Mouse (Mus musculus): Measurements from ENCODE around the gene Tymp. TPM values are rescaled to one million over a fixed set of nuclear protein-coding genes. Genes with fewer than 3 reads are reported as not detected.

Tymp gene
- polyA plus RNA-seq, 1 experiment: not detected

DNA sequence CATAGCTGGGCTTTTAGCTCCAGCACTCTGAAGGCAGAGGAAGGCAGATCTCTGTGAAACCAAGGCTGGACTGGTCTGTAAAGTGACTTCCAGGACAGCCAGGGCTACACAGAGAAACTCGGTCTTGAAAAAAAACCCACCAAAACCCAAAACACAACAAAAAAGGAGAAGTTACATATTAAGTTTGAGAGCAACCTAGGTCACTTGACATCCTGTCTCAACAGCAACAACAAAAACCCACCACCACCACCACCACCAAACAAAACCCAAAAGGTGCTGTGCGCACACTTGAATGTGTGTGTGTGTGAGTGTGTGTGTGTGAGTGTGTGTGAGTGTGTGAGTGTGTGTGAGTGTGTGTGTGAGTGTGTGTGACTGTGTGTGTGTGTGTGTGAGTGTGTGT, 37.1 kb downstream of the Tymp start:
- no peaks in the 10 kb centered on the region for H3K27me3 ChIP-seq (ENCODE audit: control insufficient read depth, insufficient read depth, low read length, poor library complexity, severe bottlenecking)
- no peaks in the 10 kb centered on the region for H3K4me1 ChIP-seq (ENCODE audit: control insufficient read depth, insufficient read depth, low read length)
- TF ChIP-seq EP300 (IDR thresholded peaks at IDR 0.05; ENCODE audit: insufficient read depth, low read depth, low read length) (no peak), CTCF (IDR thresholded peaks at IDR 0.05; ENCODE audit: low read depth, low read length) (no peak), POLR2A (IDR thresholded peaks at IDR 0.05; ENCODE audit: insufficient read depth, low read length) (no peak)
- H3K9ac ChIP-seq (ENCODE audit: low read depth, poor library complexity, severe bottlenecking): no peak overlapping the region
- no peak overlapping the region for H3K27ac ChIP-seq (ENCODE audit: insufficient read depth, low read length)
- no peaks in the 10 kb centered on the region for H3K9me3 ChIP-seq (replicated peaks; ENCODE audit: control insufficient read depth, insufficient read depth, low read length, poor library complexity, severe bottlenecking)
- H3K4me3 ChIP-seq (ENCODE audit: low read depth, low read length): no peak overlapping the region
- H3K36me3 ChIP-seq (ENCODE audit: control insufficient read depth, insufficient read depth, low read length, poor library complexity, severe bottlenecking): no peaks in the 10 kb centered on the region

DNA sequence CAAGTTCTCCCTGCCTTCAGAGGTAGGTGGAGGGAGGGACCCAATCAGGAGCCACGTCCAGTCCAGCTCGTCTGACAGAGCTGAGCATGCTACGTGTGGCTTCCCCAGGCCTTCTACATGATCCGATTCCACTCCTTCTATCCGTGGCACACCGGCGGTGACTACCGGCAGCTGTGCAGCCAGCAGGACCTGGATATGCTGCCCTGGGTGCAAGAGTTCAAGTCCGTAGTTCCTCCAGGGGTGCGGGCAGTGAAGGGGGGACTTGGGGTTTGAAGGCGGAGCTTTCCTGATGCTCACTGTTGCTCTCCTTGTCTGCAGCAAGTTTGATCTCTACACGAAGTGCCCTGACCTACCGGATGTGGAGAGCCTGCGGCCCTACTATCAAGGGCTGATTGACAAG, 40.4 kb downstream of the Tymp start:
- H3K9ac ChIP-seq (ENCODE audit: low read depth, poor library complexity, severe bottlenecking): no peak overlapping the region

DNA sequence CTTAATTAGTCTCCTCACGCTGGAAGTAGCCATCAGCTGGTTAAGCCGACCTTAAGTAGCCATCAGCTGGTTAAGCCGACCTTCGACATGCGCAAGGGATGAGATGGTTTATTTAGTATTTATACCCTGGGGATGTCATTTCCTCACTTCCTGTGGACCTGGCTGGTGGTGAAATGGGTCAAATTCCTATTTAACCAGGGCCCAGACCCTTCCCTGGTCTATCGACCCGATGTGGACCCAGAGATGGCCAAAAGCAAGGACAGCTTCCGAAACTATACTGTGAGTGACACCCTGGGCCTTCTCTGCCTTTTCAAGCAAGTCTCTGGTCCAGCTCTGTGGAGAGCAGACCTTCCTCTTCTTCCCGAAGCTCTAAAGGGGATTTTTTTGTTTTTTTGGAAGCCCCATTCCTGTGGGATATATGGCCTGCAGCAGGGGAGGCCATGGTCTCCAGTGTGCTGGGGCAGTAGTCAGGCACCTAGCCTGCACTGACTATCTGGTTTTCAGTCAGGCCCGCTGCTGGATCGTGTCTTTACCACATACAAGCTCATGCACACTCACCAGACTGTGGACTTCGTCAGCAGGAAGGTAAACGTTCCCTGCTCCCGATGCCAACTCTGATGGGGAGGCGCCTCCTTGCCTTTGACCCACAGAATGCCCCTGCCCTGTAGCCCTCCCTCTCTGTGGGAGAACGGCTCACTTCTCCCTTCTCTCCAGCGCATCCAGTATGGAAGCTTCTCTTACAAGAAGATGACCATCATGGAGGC, 41.9 kb downstream of the Tymp start:
- no peaks in the 10 kb centered on the region for H3K9me3 ChIP-seq (replicated peaks; ENCODE audit: control insufficient read depth, insufficient read depth, low read length, poor library complexity, severe bottlenecking)
- H3K4me1 ChIP-seq (ENCODE audit: control insufficient read depth, insufficient read depth, low read length): no peaks in the 10 kb centered on the region
- peak overlapping the region; percentile 10; the same call in 1 of the 2 replicates for H3K4me3 ChIP-seq (ENCODE audit: low read depth, low read length)
- no peak overlapping the region for H3K27ac ChIP-seq (ENCODE audit: insufficient read depth, low read length)
- H3K36me3 ChIP-seq (ENCODE audit: control insufficient read depth, insufficient read depth, low read length, poor library complexity, severe bottlenecking): no peaks in the 10 kb centered on the region
- no peak overlapping the region for H3K9ac ChIP-seq (ENCODE audit: low read depth, poor library complexity, severe bottlenecking)
- no peaks in the 10 kb centered on the region for H3K27me3 ChIP-seq (ENCODE audit: control insufficient read depth, insufficient read depth, low read length, poor library complexity, severe bottlenecking)
- TF ChIP-seq CTCF (IDR thresholded peaks at IDR 0.05; ENCODE audit: low read depth, low read length) (no peak), POLR2A (IDR thresholded peaks at IDR 0.05; ENCODE audit: insufficient read depth, low read length) (no peak), EP300 (IDR thresholded peaks at IDR 0.05; ENCODE audit: insufficient read depth, low read depth, low read length) (no peak)

More for the DNA sequence above, 40.4 kb downstream of the Tymp start:
- Histone ChIP-seq H3K36me3 (ENCODE audit: control insufficient read depth, insufficient read depth, low read length, poor library complexity, severe bottlenecking) (no peaks in the 10 kb centered on the region), H3K4me3 (ENCODE audit: low read depth, low read length) (peak overlapping the region; percentile 82), H3K4me1 (ENCODE audit: control insufficient read depth, insufficient read depth, low read length) (no peaks in the 10 kb centered on the region), H3K27me3 (ENCODE audit: control insufficient read depth, insufficient read depth, low read length, poor library complexity, severe bottlenecking) (no peaks in the 10 kb centered on the region), H3K9me3 (replicated peaks; ENCODE audit: control insufficient read depth, insufficient read depth, low read length, poor library complexity, severe bottlenecking) (no peaks in the 10 kb centered on the region), H3K27ac (ENCODE audit: insufficient read depth, low read length) (no peak overlapping the region)
- TF ChIP-seq EP300 (IDR thresholded peaks at IDR 0.05; ENCODE audit: insufficient read depth, low read depth, low read length): no peak
- no peak for TF ChIP-seq CTCF (IDR thresholded peaks at IDR 0.05; ENCODE audit: low read depth, low read length)

DNA sequence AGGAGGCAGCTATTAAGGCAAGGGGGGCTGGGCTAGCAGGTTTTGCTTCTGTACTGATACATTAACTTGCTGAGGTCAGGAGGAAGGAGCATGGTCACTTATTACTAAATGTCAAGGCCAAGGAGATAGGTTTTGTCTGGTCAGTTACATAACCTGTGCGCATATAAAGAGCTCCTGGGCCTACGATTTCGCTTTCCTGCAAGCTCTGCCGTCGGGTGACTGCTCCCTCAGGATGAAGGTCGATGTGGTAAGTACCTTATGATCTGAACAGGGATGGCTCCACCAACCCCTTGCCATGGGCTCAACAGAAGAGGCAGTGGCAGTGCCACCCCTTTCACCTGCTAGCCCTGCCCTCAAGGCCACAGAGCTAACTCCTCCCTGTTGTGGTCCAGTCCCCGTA, 42.6 kb downstream of the Tymp start, which contains the start of gene Miox:
TSS of gene Miox (plus strand) at position 128 of the 400 bp plus-strand sequence.
- Histone ChIP-seq H3K36me3 (ENCODE audit: control insufficient read depth, insufficient read depth, low read length, poor library complexity, severe bottlenecking) (no peaks in the 10 kb centered on the region), H3K27me3 (ENCODE audit: control insufficient read depth, insufficient read depth, low read length, poor library complexity, severe bottlenecking) (no peaks in the 10 kb centered on the region), H3K9me3 (replicated peaks; ENCODE audit: control insufficient read depth, insufficient read depth, low read length, poor library complexity, severe bottlenecking) (no peaks in the 10 kb centered on the region), H3K27ac (ENCODE audit: insufficient read depth, low read length) (no peak within 1 kb of the TSS), H3K9ac (ENCODE audit: low read depth, poor library complexity, severe bottlenecking) (no peak within 1 kb of the TSS), H3K4me3 (ENCODE audit: low read depth, low read length) (no peak within 1 kb of the TSS), H3K4me1 (ENCODE audit: control insufficient read depth, insufficient read depth, low read length) (no peaks in the 10 kb centered on the region)
- TF ChIP-seq POLR2A (IDR thresholded peaks at IDR 0.05; ENCODE audit: insufficient read depth, low read length) (no peak), CTCF (IDR thresholded peaks at IDR 0.05; ENCODE audit: low read depth, low read length) (no peak), EP300 (IDR thresholded peaks at IDR 0.05; ENCODE audit: insufficient read depth, low read depth, low read length) (no peak)

DNA sequence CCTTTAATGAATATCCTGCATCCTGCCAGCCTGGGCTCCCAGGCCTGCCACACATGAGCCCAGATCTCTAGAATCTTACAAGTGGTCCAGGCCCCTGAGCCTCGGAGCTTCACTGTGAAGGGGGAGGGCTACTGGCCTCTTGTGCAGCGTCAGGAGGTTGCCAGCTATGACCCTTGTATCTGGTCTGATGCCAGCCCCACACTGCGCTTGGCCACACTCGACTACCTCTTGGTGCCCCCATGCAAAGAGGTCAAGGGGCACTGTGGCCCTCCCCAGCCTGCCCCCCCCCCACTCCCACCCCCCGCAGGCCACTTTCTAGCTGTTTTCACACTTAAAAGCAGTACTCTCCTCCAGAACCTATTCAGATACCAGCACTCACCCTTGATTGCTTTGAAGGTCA, 50.4 kb downstream of the Tymp start:
- no peak for TF ChIP-seq CTCF (IDR thresholded peaks at IDR 0.05; ENCODE audit: low read depth, low read length)
- TF ChIP-seq EP300 (IDR thresholded peaks at IDR 0.05; ENCODE audit: insufficient read depth, low read depth, low read length): no peak
- TF ChIP-seq POLR2A (IDR thresholded peaks at IDR 0.05; ENCODE audit: insufficient read depth, low read length): no peak
- Histone ChIP-seq H3K27ac (ENCODE audit: insufficient read depth, low read length) (no peak overlapping the region), H3K27me3 (ENCODE audit: control insufficient read depth, insufficient read depth, low read length, poor library complexity, severe bottlenecking) (no peaks in the 10 kb centered on the region), H3K4me1 (ENCODE audit: control insufficient read depth, insufficient read depth, low read length) (no peaks in the 10 kb centered on the region), H3K9me3 (replicated peaks; ENCODE audit: control insufficient read depth, insufficient read depth, low read length, poor library complexity, severe bottlenecking) (no peaks in the 10 kb centered on the region), H3K36me3 (ENCODE audit: control insufficient read depth, insufficient read depth, low read length, poor library complexity, severe bottlenecking) (no peaks in the 10 kb centered on the region), H3K9ac (ENCODE audit: low read depth, poor library complexity, severe bottlenecking) (no peak overlapping the region), H3K4me3 (ENCODE audit: low read depth, low read length) (no peak overlapping the region)

DNA sequence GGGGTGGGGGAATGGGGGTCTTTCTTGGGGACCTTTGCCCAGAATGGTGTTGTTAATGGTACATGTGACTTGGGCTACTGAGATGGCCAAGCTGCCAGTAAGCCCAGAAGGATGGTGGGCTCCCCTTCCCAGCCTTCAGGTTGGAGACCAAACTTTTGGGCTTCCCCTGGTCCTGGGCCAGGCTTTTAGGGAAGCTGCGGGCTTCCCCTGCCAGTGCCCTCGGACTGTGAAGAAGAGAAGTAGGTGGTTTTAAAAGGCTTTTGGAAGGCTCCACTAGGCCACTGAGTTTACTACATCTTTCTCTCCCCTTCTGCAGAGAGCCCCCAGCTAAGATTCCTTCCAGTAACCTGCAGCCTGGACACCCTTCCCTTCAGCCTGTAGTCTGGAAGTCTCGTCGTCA, 53.2 kb downstream of the Tymp start:
- TF ChIP-seq CTCF (IDR thresholded peaks at IDR 0.05; ENCODE audit: low read depth, low read length) (no peak), POLR2A (IDR thresholded peaks at IDR 0.05; ENCODE audit: insufficient read depth, low read length) (no peak), EP300 (IDR thresholded peaks at IDR 0.05; ENCODE audit: insufficient read depth, low read depth, low read length) (no peak)
- H3K9ac ChIP-seq (ENCODE audit: low read depth, poor library complexity, severe bottlenecking): peak overlapping the region; percentile 41
- H3K9me3 ChIP-seq (replicated peaks; ENCODE audit: control insufficient read depth, insufficient read depth, low read length, poor library complexity, severe bottlenecking): no peaks in the 10 kb centered on the region
- no peak overlapping the region for H3K27ac ChIP-seq (ENCODE audit: insufficient read depth, low read length)
- H3K27me3 ChIP-seq (ENCODE audit: control insufficient read depth, insufficient read depth, low read length, poor library complexity, severe bottlenecking): no peaks in the 10 kb centered on the region
- no peaks in the 10 kb centered on the region for H3K36me3 ChIP-seq (ENCODE audit: control insufficient read depth, insufficient read depth, low read length, poor library complexity, severe bottlenecking)
- H3K4me1 ChIP-seq (ENCODE audit: control insufficient read depth, insufficient read depth, low read length): no peaks in the 10 kb centered on the region
- H3K4me3 ChIP-seq (ENCODE audit: low read depth, low read length): peak overlapping the region; percentile 71

Measured in ES-Bruce4 (cell line).